51 mouse cellular contexts compared by ENCODE assay signal in genomic region chr4:102026619-102027018, GRCm38 (mm10). TPM values are rescaled to one million over a fixed set of nuclear protein-coding genes. Genes with fewer than 3 reads are reported as not detected.
"Had no signal": no experiment of that assay in that cellular context is flagged by ENCODE, and none has a peak within 500 bp of the region (broad histone marks: within the 10 kb centered on the region; RNA-seq: fewer than 3 reads in every experiment).

No protein-coding gene starts in this region.

- H3K9ac ChIP-seq: heart, embryonic 12.5 days; heart, embryonic 13.5 days; heart, embryonic 15.5 days; hindbrain, embryonic 12.5 days; hindbrain, embryonic 13.5 days; hindbrain, embryonic 14.5 days; hindbrain, embryonic 15.5 days; intestine, embryonic 15.5 days; kidney, embryonic 15.5 days had no signal

- H3K27me3 ChIP-seq: heart, embryonic 12.5 days; heart, embryonic 13.5 days; heart, embryonic 15.5 days; hindbrain, embryonic 12.5 days; hindbrain, embryonic 13.5 days; hindbrain, embryonic 15.5 days; intestine, embryonic 15.5 days; kidney, embryonic 15.5 days had no signal

- ATAC-seq: hindbrain, embryonic 16.5 days; hindbrain, postnatal 0 days; inflammation-experienced regulatory T-cells, adult 6 months; intestine, embryonic 15.5 days; intestine, embryonic 16.5 days; intestine, postnatal 0 days had no signal

- H3K9me3 ChIP-seq: heart, embryonic 12.5 days; heart, embryonic 13.5 days; heart, embryonic 15.5 days; hindbrain, embryonic 10.5 days; hindbrain, embryonic 12.5 days; hindbrain, embryonic 13.5 days; hindbrain, embryonic 15.5 days; intestine, embryonic 15.5 days; kidney, embryonic 15.5 days had no signal

- H3K4me3 ChIP-seq: heart, embryonic 12.5 days; heart, embryonic 13.5 days; heart, embryonic 15.5 days; hindbrain, embryonic 10.5 days; hindbrain, embryonic 12.5 days; hindbrain, embryonic 13.5 days; hindbrain, embryonic 15.5 days; intestine, embryonic 15.5 days; kidney, embryonic 15.5 days; layer of hippocampus, adult 2 months; left cerebral cortex, adult 2 months had no signal

- H3K27ac ChIP-seq: heart, embryonic 13.5 days; heart, embryonic 15.5 days; hindbrain, embryonic 10.5 days; hindbrain, embryonic 12.5 days; hindbrain, embryonic 13.5 days; hindbrain, embryonic 14.5 days; hindbrain, embryonic 15.5 days; hindbrain, postnatal 0 days; intestine, embryonic 15.5 days; kidney, embryonic 15.5 days; kidney, postnatal 0 days; layer of hippocampus, adult 2 months; left cerebral cortex, adult 2 months had no signal

- H3K4me2 ChIP-seq: heart, embryonic 11.5 days; heart, embryonic 12.5 days; heart, embryonic 13.5 days; heart, embryonic 15.5 days; hindbrain, embryonic 12.5 days; hindbrain, embryonic 13.5 days; hindbrain, embryonic 14.5 days; hindbrain, embryonic 15.5 days; intestine, embryonic 15.5 days; kidney, embryonic 15.5 days had no signal

- H3K36me3 ChIP-seq: heart, embryonic 12.5 days; heart, embryonic 13.5 days; heart, embryonic 15.5 days; hindbrain, embryonic 10.5 days; hindbrain, embryonic 12.5 days; hindbrain, embryonic 13.5 days; hindbrain, embryonic 15.5 days; intestine, embryonic 15.5 days; kidney, embryonic 15.5 days had no signal

- H3K4me1 ChIP-seq: heart, embryonic 15.5 days; hindbrain, embryonic 10.5 days; hindbrain, embryonic 12.5 days; hindbrain, embryonic 13.5 days; hindbrain, embryonic 15.5 days; intestine, embryonic 15.5 days; kidney, embryonic 15.5 days had no signal

- DNase-seq: heart, postnatal 10 days; heart, postnatal 14 days; heart, postnatal 36 days; heart, postnatal 4 days; kidney, adult 11 months; kidney, adult 18-20 months; kidney, adult 2 months; kidney, adult 8-10 months; kidney, adult 9 months; kidney, postnatal 10 days; kidney, postnatal 14 days; kidney, postnatal 25 days; kidney, postnatal 36 days; kidney, postnatal 4 days; layer of hippocampus, adult 9-11 months; layer of hippocampus, postnatal 36 days had no signal

RNA-seq across cellular contexts. Expression of gene Gm12789, which starts 40.2 kb away (rescaled TPM):
- total RNA-seq: heart, postnatal 10 days; heart, postnatal 14 days; heart, postnatal 25 days; heart, postnatal 36 days; heart, postnatal 4 days; hematopoietic stem cell, adult 5-6 weeks; hindbrain, postnatal 0 days; layer of hippocampus, adult 18-20 months; layer of hippocampus, adult 2 months; layer of hippocampus, adult 8-10 months; layer of hippocampus, postnatal 10 days; layer of hippocampus, postnatal 14 days; layer of hippocampus, postnatal 25 days; layer of hippocampus, postnatal 36 days; left cerebral cortex, adult 18-20 months; left cerebral cortex, adult 2 months had no signal
- polyA plus RNA-seq: heart, embryonic 11.5 days; heart, embryonic 12.5 days; heart, embryonic 13.5 days; heart, embryonic 14.5 days; heart, embryonic 15.5 days; heart, embryonic 16.5 days; heart, postnatal 0 days; hindbrain, embryonic 10.5 days; hindbrain, embryonic 11.5 days; hindbrain, embryonic 12.5 days; hindbrain, embryonic 13.5 days; hindbrain, embryonic 14.5 days; hindbrain, embryonic 15.5 days; hindbrain, embryonic 16.5 days; hindbrain, postnatal 0 days; inflammation-experienced regulatory T-cells, adult 6 months; intestine, embryonic 14.5 days; intestine, embryonic 15.5 days; intestine, embryonic 16.5 days; intestine, postnatal 0 days; kidney, adult 2 months; kidney, embryonic 14.5 days; kidney, embryonic 15.5 days; kidney, embryonic 16.5 days; kidney, postnatal 0 days; large intestine, adult 2 months had no signal

RNA-seq across cellular contexts. Expression of gene Gm12790, which starts 45.8 kb away (rescaled TPM):
- total RNA-seq: heart, postnatal 10 days; heart, postnatal 14 days; heart, postnatal 25 days; heart, postnatal 36 days; heart, postnatal 4 days; hematopoietic stem cell, adult 5-6 weeks; hindbrain, postnatal 0 days; layer of hippocampus, adult 18-20 months; layer of hippocampus, adult 2 months; layer of hippocampus, adult 8-10 months; layer of hippocampus, postnatal 10 days; layer of hippocampus, postnatal 14 days; layer of hippocampus, postnatal 25 days; layer of hippocampus, postnatal 36 days; left cerebral cortex, adult 18-20 months; left cerebral cortex, adult 2 months had no signal
- polyA plus RNA-seq: heart, embryonic 11.5 days; heart, embryonic 12.5 days; heart, embryonic 13.5 days; heart, embryonic 14.5 days; heart, embryonic 15.5 days; heart, embryonic 16.5 days; heart, postnatal 0 days; hindbrain, embryonic 10.5 days; hindbrain, embryonic 11.5 days; hindbrain, embryonic 12.5 days; hindbrain, embryonic 13.5 days; hindbrain, embryonic 14.5 days; hindbrain, embryonic 15.5 days; hindbrain, embryonic 16.5 days; hindbrain, postnatal 0 days; inflammation-experienced regulatory T-cells, adult 6 months; intestine, embryonic 14.5 days; intestine, embryonic 15.5 days; intestine, embryonic 16.5 days; intestine, postnatal 0 days; kidney, adult 2 months; kidney, embryonic 14.5 days; kidney, embryonic 15.5 days; kidney, embryonic 16.5 days; kidney, postnatal 0 days; large intestine, adult 2 months had no signal
